Mouse (Mus musculus) bone marrow, adult 2 months (tissue): ENCODE results near the gene Taf9. TPM values are rescaled to one million over a fixed set of nuclear protein-coding genes. Genes with fewer than 3 reads are reported as not detected.
A peak's percentile ranks its signal among the peaks of the same experiment; 100 is the strongest.

Source experiments
- H3K27ac ChIP-seq: fragments of 200-500 bp; 2 replicates; pipeline ENCODE4 v1.5.1; 2012; ENCODE audit warnings: low read depth, mild to moderate bottlenecking, control low read depth, inconsistent platforms, low read length; ENCODE audit not compliant: control insufficient read depth, poor library complexity, insufficient read depth
- H3K4me1 ChIP-seq: fragments of 200-500 bp; 2 replicates; pipeline ENCODE4 v1.6.1; 2011; ENCODE audit warnings: low read length; ENCODE audit not compliant: control insufficient read depth, insufficient read depth
- H3K4me3 ChIP-seq: fragments of 200-500 bp; replicated peaks from 2 replicates; pipeline ENCODE3; 2011; ENCODE audit warnings: mild to moderate bottlenecking, low read depth, low read length, control low read depth; ENCODE audit not compliant: control insufficient read depth
- CTCF ChIP-seq: fragments of 200-500 bp; IDR thresholded peaks from 2 replicates; pipeline ENCODE4 v1.5.1; 2011; ENCODE audit warnings: low read length, control low read depth; ENCODE audit not compliant: control insufficient read depth, insufficient read depth
- POLR2A ChIP-seq: fragments of 200-500 bp; IDR thresholded peaks from 2 replicates; pipeline ENCODE4 v1.6.1; 2011; ENCODE audit warnings: low read depth, mild to moderate bottlenecking, control low read depth, low read length, borderline replicate concordance; ENCODE audit not compliant: control insufficient read depth
- WGBS: fragments of 180-500 bp; shearing (Covaris S2); methylation state at CpG from one replicate; pipeline ENCODE4 v1.1.7; 2018; 5-methylcytosine and 5-hydroxymethylcytosine counted together
- polyA plus RNA-seq: library from polyadenylated mRNA; stranded (reverse); fragments of >200 nt; gene quantifications from 2 replicates; pipeline ENCODE4 v1.2.4, GENCODE M21; 2011; ENCODE audit warnings: low replicate concordance; ENCODE audit not compliant: missing spikeins, insufficient read depth, insufficient read length

Taf9 gene
- polyA plus RNA-seq, 1 experiment = 8.7 TPM

GRCm38 (mm10) chr13:100612903-100613302, 38.5 kb upstream of the Taf9 start:
- WGBS = 73% methylated on average over 2 of the region's 2 CpGs
- H3K27ac ChIP-seq = no peak overlapping the region
- H3K4me1 ChIP-seq = no peaks in the 10 kb centered on the region; the same call in 1 of the 2 replicates
- no peak overlapping the region for H3K4me3 ChIP-seq
- TF ChIP-seq CTCF = 0 out of 2 replicates have a peak, but pooled peaks have one; percentile 8
- no peak for TF ChIP-seq POLR2A

- WGBS = 3% methylated on average over 77 of the region's 77 CpGs
- H3K4me1 ChIP-seq = no peaks in the 10 kb centered on the region; the same call in 1 of the 2 replicates
- H3K4me3 ChIP-seq = peak within 1 kb of the TSS; percentile 64
- no peak for TF ChIP-seq CTCF
- no peak for TF ChIP-seq POLR2A
- 0 out of 2 replicates have a peak within 1 kb of the TSS, but pooled peaks have one; percentile 27 for H3K27ac ChIP-seq
These were observed 34.9 kb upstream of the Taf9 start, which contains the start of gene Marveld2 for GRCm38 (mm10) chr13:100616181-100617087. TSS of gene Marveld2 (minus strand) at chr13:100616971.

GRCm38 (mm10) chr13:100617583-100617982, 33.8 kb upstream of the Taf9 start:
- H3K4me3 ChIP-seq = no peak overlapping the region
- no peak overlapping the region for H3K27ac ChIP-seq
- H3K4me1 ChIP-seq = no peaks in the 10 kb centered on the region; the same call in 1 of the 2 replicates
- TF ChIP-seq POLR2A = no peak
- TF ChIP-seq CTCF = no peak
- WGBS = 94% methylated on average over 13 of the region's 13 CpGs

DNA sequence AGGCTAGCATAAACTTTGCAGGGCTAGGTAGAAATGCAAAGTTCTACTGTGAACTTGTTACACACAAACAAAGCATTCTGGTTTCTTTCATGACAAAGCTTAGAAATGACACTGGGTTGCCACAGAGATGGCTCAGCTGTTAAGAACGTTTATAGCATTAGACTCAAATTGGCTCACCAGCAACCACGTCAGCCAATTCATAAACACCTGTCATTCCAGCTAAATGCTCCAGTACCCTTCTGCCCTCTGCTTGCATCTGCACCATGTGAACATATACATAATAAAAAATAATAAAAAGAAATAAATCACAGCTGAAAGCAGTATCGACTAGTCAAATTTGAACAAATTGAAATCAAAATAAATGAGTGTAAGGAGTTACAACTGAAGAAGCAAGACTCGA, 29.1 kb upstream of the Taf9 start:
- WGBS = 90% methylated on average over 4 of the region's 4 CpGs
- Histone ChIP-seq H3K27ac (no peak overlapping the region), H3K4me3 (no peak overlapping the region), H3K4me1 (no peaks in the 10 kb centered on the region)
- TF ChIP-seq POLR2A (no peak), CTCF (no peak)

DNA sequence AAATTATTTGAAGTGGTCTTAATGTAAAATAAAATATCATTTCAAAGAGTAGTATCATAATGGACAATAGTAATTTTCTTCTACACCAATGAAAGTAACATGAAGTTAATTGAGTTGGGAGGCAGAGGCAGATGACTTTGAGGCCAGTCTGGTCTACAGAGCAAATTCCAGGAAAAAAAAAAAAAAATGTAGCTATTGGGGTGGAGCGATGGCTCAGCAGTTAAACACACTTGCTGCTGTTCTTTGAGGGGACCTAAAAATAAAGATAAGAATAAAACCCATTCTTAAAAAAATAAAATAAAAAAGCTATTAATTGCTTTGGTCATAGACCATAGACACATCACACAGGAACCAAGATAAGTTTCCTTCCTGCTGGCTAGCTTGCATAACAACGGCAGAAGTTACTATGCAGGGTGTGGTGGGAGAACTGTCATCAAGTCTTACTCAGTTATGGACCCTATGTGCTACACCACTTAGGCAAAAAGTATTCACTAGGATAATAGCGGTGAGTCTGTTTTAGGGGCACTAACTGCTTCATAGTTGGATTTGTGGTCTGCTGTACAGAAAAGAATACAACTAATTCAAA, 17.2 kb upstream of the Taf9 start:
- Histone ChIP-seq H3K4me3 (no peak overlapping the region), H3K4me1 (no peaks in the 10 kb centered on the region; the same call in 1 of the 2 replicates), H3K27ac (no peak overlapping the region)
- TF ChIP-seq CTCF (no peak), POLR2A (no peak)
- WGBS = 54% methylated on average over 3 of the region's 3 CpGs

DNA sequence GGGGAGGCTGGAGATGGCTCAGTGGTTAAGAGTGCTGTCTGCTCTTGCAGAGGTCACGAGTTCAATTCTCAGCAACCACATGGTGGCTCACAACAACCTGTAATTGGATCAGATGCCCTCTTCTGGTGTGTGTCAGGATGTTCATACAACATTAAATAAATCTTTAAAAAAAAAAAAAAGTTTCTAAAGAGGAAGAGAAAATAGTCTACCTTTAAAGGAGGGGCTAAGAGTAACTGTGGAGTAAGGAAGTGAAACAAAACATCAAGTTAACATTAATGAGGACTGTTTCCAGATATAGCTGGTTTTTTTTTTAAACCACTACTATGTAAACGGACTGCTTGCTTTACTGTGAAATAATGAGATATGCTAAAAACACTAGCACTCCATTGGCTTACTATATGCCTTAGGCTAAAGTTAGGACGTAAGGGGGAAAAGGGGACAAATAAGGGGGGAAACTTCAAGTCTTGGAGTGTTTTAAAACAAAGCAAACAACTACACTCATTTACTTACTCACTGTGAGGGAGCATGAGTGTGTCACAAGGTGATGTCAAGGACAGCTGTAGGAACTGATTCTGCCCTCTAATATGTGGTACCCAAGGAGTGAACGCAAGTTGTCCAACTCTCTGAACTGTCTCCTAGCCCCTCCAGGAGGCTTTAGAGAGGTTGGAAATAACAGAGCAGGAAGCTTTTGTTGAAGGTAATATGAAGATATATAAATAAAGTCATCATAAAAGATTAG, 8.7 kb upstream of the Taf9 start:
- no peak for TF ChIP-seq POLR2A
- no peak for TF ChIP-seq CTCF
- WGBS = 61% methylated on average over 4 of the region's 4 CpGs
- H3K4me3 ChIP-seq = no peak overlapping the region
- no peak overlapping the region; the same call in 1 of the 2 replicates for H3K27ac ChIP-seq
- no peaks in the 10 kb centered on the region for H3K4me1 ChIP-seq

- Histone ChIP-seq H3K4me3 (no peak overlapping the region), H3K27ac (no peak overlapping the region), H3K4me1 (no peaks in the 10 kb centered on the region; the same call in 1 of the 2 replicates)
- 50% methylated on average over 8 of the region's 8 CpGs for WGBS
- no peak for TF ChIP-seq POLR2A
- TF ChIP-seq CTCF = no peak
These were observed 3.2 kb upstream of the Taf9 start for GRCm38 (mm10) chr13:100648223-100648622.
